Mouse (Mus musculus): ENCODE results near the gene Celsr2. TPM values are rescaled to one million over a fixed set of nuclear protein-coding genes. Genes with fewer than 3 reads are reported as not detected.

Celsr2 gene
- total and polyA plus RNA-seq, 2 experiments from 2014 or later, result 24.5 to 51.4 TPM

DNA sequence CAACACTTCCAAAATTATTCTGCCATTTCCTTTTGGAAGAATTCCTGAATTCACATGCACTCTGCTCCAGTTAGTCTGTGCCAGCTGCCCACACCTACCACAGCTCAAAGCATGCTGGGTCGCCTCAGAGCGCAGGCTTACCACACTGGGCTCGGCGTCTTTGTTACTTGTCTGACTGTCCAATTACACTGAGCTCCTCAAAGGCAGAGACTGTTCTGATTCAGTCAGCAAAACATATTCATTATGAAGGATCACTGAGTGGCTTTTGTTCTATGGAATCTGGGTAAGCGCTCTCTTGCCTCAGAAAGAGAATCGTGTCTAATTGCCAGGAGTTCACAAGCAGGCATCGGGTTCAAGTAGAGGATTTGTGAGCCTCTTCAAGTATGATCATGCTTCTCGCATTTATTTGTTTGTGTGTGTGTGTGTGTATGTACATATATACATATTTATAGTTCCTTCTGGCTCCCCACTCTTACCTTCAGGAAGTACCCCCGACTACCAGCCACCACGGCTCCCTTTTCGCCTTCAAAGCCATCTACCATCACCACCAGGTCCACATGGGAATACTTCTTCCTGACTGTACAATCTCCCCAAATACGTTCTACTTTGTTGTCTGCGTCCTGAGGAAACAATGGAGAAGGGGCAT is 17.3 kb upstream of the Celsr2 start:
- Histone ChIP-seq H3K9me3 (ENCODE audit: low read length) (no peaks in the 10 kb centered on the region), H3K27ac (ENCODE audit: low read depth, low read length) (peak overlapping the region; percentile 67), H3K4me1 (ENCODE audit: insufficient read depth) (peaks cover 8% of the 10 kb centered on the region; the same call in 1 of the 2 replicates), H3K36me3 (ENCODE audit: insufficient read depth) (peaks cover 76% of the 10 kb centered on the region), H3K27me3 (ENCODE audit: insufficient read depth, low read length) (no peaks in the 10 kb centered on the region), H3K4me2 (ENCODE audit: low read depth) (no peak overlapping the region), H3K9ac (no peak overlapping the region), H3K4me3 (ENCODE audit: low read depth, low read length) (no peak overlapping the region)
- DNase-seq, result peak; percentile 54
- no peak for TF ChIP-seq CTCF (IDR thresholded peaks at IDR 0.05; ENCODE audit: low read depth)
- ATAC-seq, result peak; percentile 63
- 15% methylated on average over 13 of the region's 13 CpGs for WGBS

DNA sequence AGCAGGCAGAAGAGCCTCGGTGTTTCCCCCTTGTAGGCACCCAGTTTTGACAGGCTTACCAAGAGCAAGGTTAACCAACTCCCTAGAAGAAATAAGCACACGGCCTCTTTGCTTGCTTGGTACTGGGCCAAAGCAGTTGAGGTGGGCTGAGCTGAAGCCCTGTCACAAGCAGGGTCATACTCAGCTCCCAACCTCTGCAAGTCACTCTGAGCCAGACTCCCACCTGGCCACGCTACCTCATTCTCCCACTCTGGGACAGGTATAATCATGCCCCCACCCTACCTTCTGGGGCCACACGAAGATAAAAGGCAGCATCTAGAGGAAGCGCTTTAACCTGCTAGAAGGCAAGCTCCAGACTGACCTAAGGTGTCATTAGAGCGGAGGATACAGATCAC is 10.3 kb upstream of the Celsr2 start:
- no peaks in the 10 kb centered on the region for H3K27me3 ChIP-seq (ENCODE audit: insufficient read depth, low read length)
- H3K4me2 ChIP-seq (ENCODE audit: low read depth), result no peak overlapping the region
- H3K9ac ChIP-seq, result no peak overlapping the region
- no peak overlapping the region for H3K27ac ChIP-seq (ENCODE audit: low read depth, low read length)
- peaks cover 55% of the 10 kb centered on the region for H3K36me3 ChIP-seq (ENCODE audit: insufficient read depth)
- ATAC-seq (no peak), DNase-seq (no peak)
- H3K4me3 ChIP-seq (ENCODE audit: low read depth, low read length), result no peak overlapping the region
- 62% methylated on average over 6 of the region's 6 CpGs for WGBS
- TF ChIP-seq CTCF (IDR thresholded peaks at IDR 0.05; ENCODE audit: low read depth), result no peak
- peaks cover 14% of the 10 kb centered on the region for H3K4me1 ChIP-seq (ENCODE audit: insufficient read depth)
- no peaks in the 10 kb centered on the region for H3K9me3 ChIP-seq (ENCODE audit: low read length)

DNA sequence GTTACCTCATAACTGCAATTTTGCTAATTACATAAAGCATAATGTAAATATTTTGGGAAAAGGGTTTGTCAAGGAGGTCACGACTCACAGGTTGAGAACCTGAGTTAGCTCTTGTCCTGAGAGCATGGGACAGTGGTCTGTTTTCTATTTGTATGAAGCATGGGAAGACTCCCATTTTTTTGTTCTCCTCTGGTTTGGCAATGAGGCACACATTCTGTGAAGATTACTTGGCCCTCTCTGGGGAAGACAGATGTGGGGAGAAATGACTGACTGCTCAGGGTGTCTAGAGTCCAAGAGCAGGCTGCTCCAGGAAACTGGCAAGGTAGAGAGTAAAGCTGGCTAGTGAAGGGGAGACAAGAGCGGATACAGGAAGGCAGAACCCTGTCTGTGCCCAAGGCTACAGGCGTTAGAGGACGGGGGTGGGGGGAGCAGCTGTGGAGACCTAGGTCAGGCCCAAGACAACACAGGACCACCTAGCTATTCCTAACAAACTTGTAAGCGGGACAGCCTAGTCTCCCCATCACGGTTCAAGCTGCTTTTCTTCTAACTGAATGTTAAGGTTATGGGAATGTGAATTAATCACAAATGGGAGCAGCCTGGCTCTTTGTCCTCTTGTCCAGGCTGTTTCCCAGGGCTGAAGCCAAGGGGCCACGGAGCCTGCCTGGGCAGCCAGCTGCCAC is 9.7 kb upstream of the Celsr2 start:
- peaks cover 50% of the 10 kb centered on the region for H3K36me3 ChIP-seq (ENCODE audit: insufficient read depth)
- ATAC-seq, result no peak
- WGBS, result 39% methylated on average over 7 of the region's 7 CpGs

DNA sequence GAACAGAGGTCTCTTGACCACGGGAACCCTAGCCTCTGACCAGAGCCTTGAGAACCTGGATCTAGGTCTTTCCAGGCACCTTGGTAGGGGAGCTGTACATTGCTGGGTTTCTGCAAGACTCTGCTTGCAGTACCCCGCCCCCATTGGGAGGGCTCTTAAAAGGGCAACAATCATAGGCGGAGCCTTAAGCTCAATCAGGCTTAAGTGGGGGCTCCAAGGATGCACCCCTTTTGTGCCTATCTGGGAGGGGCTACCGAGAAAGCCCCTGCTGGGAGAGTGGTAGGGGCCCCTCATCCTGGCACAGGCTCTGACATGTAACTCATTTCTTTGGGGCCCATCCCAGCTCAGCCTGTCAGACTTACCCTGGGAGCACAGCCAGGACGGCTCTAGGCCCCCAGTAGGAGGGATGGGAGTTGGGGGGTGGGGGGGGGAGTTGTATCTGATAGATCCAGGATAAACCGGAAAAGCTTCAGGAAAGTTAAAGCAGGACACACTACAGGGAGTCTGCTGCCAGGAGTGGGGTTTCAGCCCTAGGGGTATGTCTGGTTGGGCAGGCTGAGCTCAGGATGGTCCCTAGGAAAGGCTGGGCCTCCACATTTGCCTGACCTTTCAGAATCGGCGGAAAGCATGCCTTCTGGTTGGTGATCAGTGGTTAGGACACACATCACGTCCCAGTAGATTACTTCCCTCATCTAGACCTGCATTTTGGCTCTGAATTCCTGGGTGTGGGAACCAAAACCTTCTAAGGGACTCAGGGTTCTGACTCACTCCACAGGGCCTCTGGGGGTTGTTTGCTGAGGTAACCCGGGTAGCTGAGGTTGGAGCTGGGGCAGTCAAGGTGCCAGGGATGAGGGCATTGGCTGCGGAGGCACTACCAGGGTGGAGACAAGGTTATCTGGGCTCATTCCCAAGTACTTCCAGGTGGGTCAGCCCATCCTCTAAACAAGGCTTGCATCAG is 8.8 kb upstream of the Celsr2 start:
- peak; percentile 83 for DNase-seq
- peak overlapping the region; percentile 28 for H3K9ac ChIP-seq
- H3K4me1 ChIP-seq (ENCODE audit: insufficient read depth), result peaks cover 14% of the 10 kb centered on the region
- H3K36me3 ChIP-seq (ENCODE audit: insufficient read depth), result peaks cover 41% of the 10 kb centered on the region
- no peak for TF ChIP-seq CTCF (IDR thresholded peaks at IDR 0.05; ENCODE audit: low read depth)
- H3K4me2 ChIP-seq (ENCODE audit: low read depth), result peak overlapping the region; percentile 48
- H3K9me3 ChIP-seq (ENCODE audit: low read length), result no peaks in the 10 kb centered on the region
- ATAC-seq, result peak; percentile 85
- 0 out of 2 replicates have a peak overlapping the region, but pooled peaks have one; percentile 17 for H3K4me3 ChIP-seq (ENCODE audit: low read depth, low read length)
- no peaks in the 10 kb centered on the region for H3K27me3 ChIP-seq (ENCODE audit: insufficient read depth, low read length)
- peak overlapping the region; percentile 57 for H3K27ac ChIP-seq (ENCODE audit: low read depth, low read length)
- WGBS, result 18% methylated on average over 11 of the region's 11 CpGs

More for the DNA sequence above, 9.7 kb upstream of the Celsr2 start:
- TF ChIP-seq CTCF (IDR thresholded peaks at IDR 0.05; ENCODE audit: low read depth), result no peak
- Histone ChIP-seq H3K4me3 (ENCODE audit: low read depth, low read length) (no peak overlapping the region), H3K27ac (ENCODE audit: low read depth, low read length) (no peak overlapping the region), H3K9ac (no peak overlapping the region), H3K27me3 (ENCODE audit: insufficient read depth, low read length) (no peaks in the 10 kb centered on the region), H3K4me1 (ENCODE audit: insufficient read depth) (peaks cover 14% of the 10 kb centered on the region), H3K9me3 (ENCODE audit: low read length) (no peaks in the 10 kb centered on the region), H3K4me2 (ENCODE audit: low read depth) (no peak overlapping the region)
- no peak for DNase-seq

GRCm38 (mm10) chr3:108423006-108423405 is 7.7 kb upstream of the Celsr2 start:
- peak overlapping the region; percentile 48; the same call in 1 of the 2 replicates for H3K4me2 ChIP-seq (ENCODE audit: low read depth)
- peaks cover 30% of the 10 kb centered on the region for H3K36me3 ChIP-seq (ENCODE audit: insufficient read depth)
- H3K27ac ChIP-seq (ENCODE audit: low read depth, low read length), result peak overlapping the region; percentile 50; the same call in 1 of the 2 replicates
- no peaks in the 10 kb centered on the region for H3K27me3 ChIP-seq (ENCODE audit: insufficient read depth, low read length)
- DNase-seq, result peak; percentile 65
- no peak overlapping the region for H3K9ac ChIP-seq
- peaks cover 14% of the 10 kb centered on the region for H3K4me1 ChIP-seq (ENCODE audit: insufficient read depth)
- no peak for TF ChIP-seq CTCF (IDR thresholded peaks at IDR 0.05; ENCODE audit: low read depth)
- peak; percentile 40 for ATAC-seq
- 27% methylated on average over 6 of the region's 6 CpGs for WGBS
- no peaks in the 10 kb centered on the region for H3K9me3 ChIP-seq (ENCODE audit: low read length)
- H3K4me3 ChIP-seq (ENCODE audit: low read depth, low read length), result no peak overlapping the region

DNA sequence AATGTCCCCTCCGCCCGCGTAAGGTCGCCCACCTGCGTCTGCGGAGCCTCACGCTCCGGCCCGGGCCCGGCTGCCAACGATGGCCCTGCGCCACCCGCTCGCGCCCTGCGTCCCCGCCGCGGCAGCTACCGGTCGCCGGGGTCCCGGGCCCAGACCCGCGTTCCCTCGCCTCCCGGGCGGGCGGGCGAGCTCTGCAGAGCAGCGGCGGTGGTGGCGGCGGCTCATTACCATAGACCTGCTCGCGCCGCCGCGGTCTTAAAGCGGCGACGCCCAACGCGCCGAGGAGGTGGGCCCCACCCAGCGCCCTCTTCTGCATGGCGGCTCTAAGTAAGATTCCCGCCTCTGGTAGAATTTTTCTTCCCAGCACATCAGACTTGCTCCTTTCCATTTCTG is 475 bp upstream of the Celsr2 start:
- H3K27ac ChIP-seq (ENCODE audit: low read depth, low read length), result peak overlapping the region; percentile 93

More for the DNA sequence above, 475 bp upstream of the Celsr2 start:
- ATAC-seq (peak; percentile 92), DNase-seq (peak; percentile 95)
- Histone ChIP-seq H3K36me3 (ENCODE audit: insufficient read depth) (peaks cover 22% of the 10 kb centered on the region), H3K9me3 (ENCODE audit: low read length) (0 out of 2 replicates have a peak, but pooled peaks cover 6% of the 10 kb centered on the region), H3K9ac (peak overlapping the region; percentile 93), H3K4me2 (ENCODE audit: low read depth) (peak overlapping the region; percentile 91), H3K27me3 (ENCODE audit: insufficient read depth, low read length) (no peaks in the 10 kb centered on the region), H3K4me3 (ENCODE audit: low read depth, low read length) (peak overlapping the region; percentile 79), H3K4me1 (ENCODE audit: insufficient read depth) (peaks cover 22% of the 10 kb centered on the region)
- peak; percentile 32 for TF ChIP-seq CTCF (IDR thresholded peaks at IDR 0.05; ENCODE audit: low read depth)
- 2% methylated on average over 45 of the region's 48 CpGs for WGBS
